Mouse (Mus musculus) bone marrow macrophage, adult 2 months (primary cell): ENCODE measurements at regions not wholly inside any gene's neighbourhood (a gene's known extent, or its start where the extent isn't known, plus 50 kb on each side); places are given as distances from the start of the nearest gene placed in this dataset.

Experiments
- H3K27ac ChIP-seq: 2 replicates; pipeline ENCODE4 v1.5.1; 2012; ENCODE audit warnings: low read depth, low read length; ENCODE audit not compliant: insufficient read depth
- H3K4me1 ChIP-seq: 2 replicates; pipeline ENCODE4 v1.6.1; 2012; ENCODE audit warnings: low read length; ENCODE audit not compliant: control insufficient read depth, insufficient read depth
- H3K4me3 ChIP-seq: 2 replicates; pipeline ENCODE4 v1.5.1; 2012; ENCODE audit warnings: mild to moderate bottlenecking, low read length, moderate library complexity; ENCODE audit not compliant: insufficient read depth
- CTCF ChIP-seq: IDR thresholded peaks from 2 replicates; pipeline ENCODE4 v1.5.1; 2012; ENCODE audit warnings: low read depth, mild to moderate bottlenecking, low read length, moderate library complexity
- POLR2A ChIP-seq: IDR thresholded peaks from 2 replicates; pipeline ENCODE4 v1.6.1; 2012; ENCODE audit warnings: mild to moderate bottlenecking, low read depth, low read length, borderline replicate concordance

DNA sequence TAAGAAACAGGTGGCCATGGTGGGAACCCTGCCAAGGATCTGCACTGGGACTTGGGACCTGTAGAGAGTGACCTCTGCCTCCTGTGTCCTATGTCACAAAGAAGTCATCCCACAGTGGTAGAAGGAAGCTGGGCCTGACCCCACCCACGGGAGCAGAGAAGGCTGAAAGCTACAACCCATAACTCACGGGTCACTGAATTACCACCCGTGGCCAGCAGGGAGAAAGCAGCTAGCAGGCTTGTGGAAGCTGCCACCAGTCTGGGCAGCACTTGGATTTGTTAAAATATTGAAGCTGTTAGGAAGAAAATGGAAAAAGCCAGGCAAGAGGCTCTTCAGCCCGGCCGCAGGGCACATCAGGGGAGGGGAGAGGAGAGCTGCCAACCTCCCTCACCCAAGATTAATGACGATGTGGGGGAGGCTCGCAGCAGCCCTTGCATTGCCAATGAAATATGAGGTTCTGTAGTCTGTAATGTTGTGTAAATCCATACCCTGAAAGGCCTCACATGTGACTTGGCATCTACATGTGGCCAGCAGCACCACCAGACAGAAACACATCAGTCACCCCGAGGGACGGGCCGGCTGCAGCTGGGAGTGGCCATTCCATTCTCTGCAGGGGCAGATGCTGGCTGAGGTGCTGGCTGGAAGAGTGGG is 94.5 kb downstream of the Olfm1 start:
- TF ChIP-seq POLR2A (no peak), CTCF (no peak)
- Histone ChIP-seq H3K4me3 (no peak overlapping the region), H3K4me1 (peaks cover 16% of the 10 kb centered on the region), H3K27ac (no peak overlapping the region)

DNA sequence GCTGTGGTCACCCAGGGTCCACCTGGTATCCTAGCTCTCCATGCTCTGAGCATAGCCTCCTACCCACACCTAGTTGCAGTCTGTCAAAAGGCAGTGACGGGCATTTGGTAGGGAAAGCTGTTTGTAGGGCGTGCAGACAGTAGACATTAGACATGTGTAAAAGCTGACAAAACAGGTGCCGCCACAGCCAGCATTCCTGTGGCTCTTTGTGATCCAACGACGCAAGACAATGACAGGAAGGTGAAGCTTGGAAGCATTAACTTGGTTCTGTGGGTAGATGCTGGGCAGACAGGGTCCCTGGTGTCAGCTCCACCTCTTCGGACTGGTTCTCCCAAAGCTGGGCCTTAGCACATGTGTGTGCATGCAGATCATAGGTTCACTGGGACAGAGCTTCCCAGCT is 96.5 kb downstream of the Olfm1 start:
- no peak overlapping the region for H3K27ac ChIP-seq
- H3K4me3 ChIP-seq: no peak overlapping the region
- TF ChIP-seq CTCF: no peak
- TF ChIP-seq POLR2A: no peak
- H3K4me1 ChIP-seq: peaks cover 14% of the 10 kb centered on the region

DNA sequence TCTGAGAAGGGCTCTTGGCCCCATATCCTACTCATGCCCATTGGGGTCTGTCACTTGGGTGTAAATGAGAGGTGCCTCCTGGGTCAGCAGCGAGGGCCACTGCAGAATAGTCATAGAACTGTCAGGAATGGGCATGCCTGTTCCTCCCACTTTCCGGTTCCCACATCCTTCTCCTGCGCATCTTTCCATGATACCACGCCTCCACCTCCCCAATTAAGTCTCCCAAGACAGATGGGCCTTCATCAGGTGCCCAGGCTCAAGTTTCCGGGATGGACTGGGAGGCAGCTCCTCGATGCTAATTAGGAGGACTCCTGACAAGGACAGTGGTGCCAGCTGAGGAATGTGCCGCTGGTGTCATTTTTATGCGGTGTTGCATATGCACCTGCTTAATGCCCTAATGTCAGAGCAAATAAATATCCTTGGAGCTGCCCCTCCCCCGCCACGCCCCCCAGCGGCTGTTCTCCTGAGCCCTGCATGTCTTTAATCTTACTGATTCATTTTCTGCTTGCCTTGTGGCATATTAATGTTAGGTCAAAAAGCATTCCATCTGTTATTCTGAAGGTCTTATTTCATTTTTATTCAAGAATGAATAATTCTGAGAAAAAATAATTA is 97.2 kb downstream of the Olfm1 start:
- Histone ChIP-seq H3K4me3 (no peak overlapping the region), H3K27ac (no peak overlapping the region)
- TF ChIP-seq CTCF (no peak), POLR2A (no peak)

DNA sequence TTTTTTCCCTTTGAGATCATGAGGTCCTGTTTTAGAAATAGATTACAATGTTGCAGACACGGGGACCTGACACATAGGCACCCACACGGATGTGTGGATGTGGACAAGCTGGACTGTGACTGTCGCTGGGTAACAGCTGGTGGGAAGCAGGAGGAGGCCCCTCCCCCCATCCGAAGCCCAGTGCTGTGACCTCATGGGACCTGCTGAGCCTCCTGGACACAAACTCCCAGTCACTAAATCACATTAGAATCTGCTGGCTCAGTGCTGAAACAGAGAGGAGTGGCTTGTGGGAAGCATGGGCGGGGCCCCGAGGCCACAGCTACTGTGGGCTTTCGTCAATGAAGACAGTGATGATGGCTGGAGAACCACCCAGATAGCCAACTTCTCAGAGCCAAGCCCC is 101.7 kb downstream of the Olfm1 start:
- TF ChIP-seq POLR2A: no peak
- TF ChIP-seq CTCF: no peak
- no peaks in the 10 kb centered on the region for H3K4me1 ChIP-seq
- H3K27ac ChIP-seq: no peak overlapping the region
- H3K4me3 ChIP-seq: no peak overlapping the region

More for the DNA sequence above, 97.2 kb downstream of the Olfm1 start:
- peaks cover 7% of the 10 kb centered on the region for H3K4me1 ChIP-seq

- H3K4me3 ChIP-seq: no peak overlapping the region
- TF ChIP-seq CTCF: no peak
- no peak for TF ChIP-seq POLR2A
- no peak overlapping the region for H3K27ac ChIP-seq
- no peaks in the 10 kb centered on the region for H3K4me1 ChIP-seq
Measured at GRCm38 (mm10) chr2:28296183-28296582, 103.4 kb downstream of the Olfm1 start.

DNA sequence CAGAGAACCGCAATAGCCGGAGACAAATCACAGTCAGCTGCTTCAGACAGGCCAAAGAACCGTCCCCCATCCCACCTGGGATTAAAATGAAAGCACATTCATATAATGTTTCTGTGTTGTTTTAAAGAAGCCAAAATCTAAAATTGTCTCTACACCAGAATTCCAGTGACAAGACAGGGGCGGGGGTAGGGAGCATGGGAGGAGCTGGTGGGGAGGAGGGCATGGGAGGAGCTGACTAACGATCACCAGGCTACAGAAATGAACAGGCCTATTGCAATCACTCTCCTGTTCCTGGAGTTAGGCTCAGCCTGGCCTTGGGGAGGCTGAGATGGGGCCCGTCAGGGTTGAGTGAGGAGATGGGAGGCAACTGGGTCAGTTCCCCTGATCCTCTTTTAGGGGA is 105.9 kb downstream of the Olfm1 start:
- H3K4me1 ChIP-seq: no peaks in the 10 kb centered on the region
- TF ChIP-seq POLR2A: no peak
- no peak for TF ChIP-seq CTCF
- no peak overlapping the region for H3K27ac ChIP-seq
- H3K4me3 ChIP-seq: no peak overlapping the region

DNA sequence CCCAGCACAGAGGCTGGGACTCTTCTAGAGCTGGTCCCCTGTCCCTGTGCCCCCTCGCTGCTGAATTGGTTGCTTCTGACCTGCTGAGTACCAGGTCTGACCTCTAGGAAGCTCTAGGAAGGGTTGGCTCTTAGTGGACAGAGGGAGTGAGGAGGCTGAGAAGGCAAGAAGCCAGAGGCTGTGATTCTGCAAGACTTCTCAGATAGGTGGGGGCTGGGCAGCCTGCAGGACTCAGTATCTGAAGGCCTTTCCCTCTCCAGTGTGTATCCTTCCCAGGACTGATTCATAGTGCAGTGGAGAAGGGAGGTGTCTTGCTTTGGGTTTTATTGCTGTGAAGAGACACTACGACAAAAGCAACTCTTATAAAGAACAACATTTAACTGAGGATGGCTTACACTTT is 106.6 kb downstream of the Olfm1 start:
- H3K27ac ChIP-seq: no peak overlapping the region
- TF ChIP-seq CTCF: no peak
- no peak for TF ChIP-seq POLR2A
- no peaks in the 10 kb centered on the region for H3K4me1 ChIP-seq
- H3K4me3 ChIP-seq: no peak overlapping the region

DNA sequence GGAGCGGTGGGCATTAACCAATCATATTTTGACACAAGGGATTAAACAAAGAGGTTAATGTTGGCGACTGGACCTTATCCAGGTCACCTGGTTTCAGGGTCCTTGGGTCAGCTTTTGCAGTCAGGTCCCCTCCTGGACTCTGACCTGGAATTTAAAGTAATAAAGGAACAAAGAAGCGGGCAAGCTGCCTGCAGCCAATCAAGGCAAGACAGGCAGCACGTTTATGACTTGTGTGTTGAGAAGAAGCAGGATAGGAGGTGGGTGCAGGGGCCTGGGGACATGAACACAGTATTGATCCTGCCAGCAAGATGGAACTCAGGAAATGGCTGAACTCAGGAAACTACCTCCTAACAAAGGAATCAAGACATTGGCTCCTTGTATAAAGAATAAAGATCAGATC is 108.5 kb downstream of the Olfm1 start:
- Histone ChIP-seq H3K4me1 (no peaks in the 10 kb centered on the region), H3K4me3 (no peak overlapping the region), H3K27ac (no peak overlapping the region)
- no peak for TF ChIP-seq POLR2A
- TF ChIP-seq CTCF: no peak

- TF ChIP-seq CTCF: no peak
- no peak for TF ChIP-seq POLR2A
- H3K4me3 ChIP-seq: no peak overlapping the region
- H3K27ac ChIP-seq: no peak overlapping the region
- H3K4me1 ChIP-seq: no peaks in the 10 kb centered on the region
Measured at GRCm38 (mm10) chr2:28303936-28304335, 111.1 kb downstream of the Olfm1 start.

GRCm38 (mm10) chr2:28304712-28305111 is 111.9 kb downstream of the Olfm1 start:
- Histone ChIP-seq H3K4me1 (no peaks in the 10 kb centered on the region), H3K27ac (no peak overlapping the region), H3K4me3 (no peak overlapping the region)
- TF ChIP-seq POLR2A (no peak), CTCF (peak; percentile 90)

DNA sequence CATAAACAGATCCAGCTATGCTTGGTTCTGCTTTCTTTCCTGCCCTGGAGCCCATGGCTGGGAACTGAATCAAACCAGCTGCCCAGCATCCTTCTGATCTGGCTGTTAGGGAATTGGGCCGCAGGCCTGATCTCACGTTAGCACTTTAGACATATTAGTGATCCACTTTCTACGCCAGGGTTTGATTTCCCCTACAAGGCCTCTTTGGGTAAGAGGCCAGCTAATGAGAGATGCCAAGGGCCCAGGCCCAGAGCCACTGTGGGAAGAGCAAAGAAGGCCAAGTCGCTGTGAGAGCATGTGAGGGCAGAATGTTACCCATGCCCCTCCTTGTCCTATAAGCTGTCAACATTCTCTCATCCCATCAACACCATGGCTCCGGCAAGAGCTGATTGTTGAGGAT is 116.3 kb downstream of the Olfm1 start:
- TF ChIP-seq CTCF: no peak
- no peak for TF ChIP-seq POLR2A
- Histone ChIP-seq H3K27ac (no peak overlapping the region), H3K4me3 (no peak overlapping the region), H3K4me1 (no peaks in the 10 kb centered on the region)
